Mouse (Mus musculus) hindbrain, embryonic 16.5 days (tissue): ENCODE measurements around the gene Tnfrsf18. TPM values are rescaled to one million over a fixed set of nuclear protein-coding genes. Genes with fewer than 3 reads are reported as not detected.

ENCODE experiments used
- ATAC-seq: fragments of 200-750 bp; cut with Nextera tagmentation; 2 replicates; pipeline ENCODE4 v1.8.0; 2017; ENCODE audit warnings: moderate TSS enrichment, moderate library complexity
- H3K27ac ChIP-seq: fragments of 300-500 bp; sonication (generic); 2 replicates; pipeline ENCODE4 v1.5.1; 2014; ENCODE audit warnings: low read depth, mild to moderate bottlenecking, control low read depth, low read length, moderate library complexity
- H3K27me3 ChIP-seq: fragments of 300-500 bp; sonication (generic); replicated peaks from 2 replicates; pipeline ENCODE4 v1.6.1; 2014; ENCODE audit warnings: low read length; ENCODE audit not compliant: control insufficient read depth, insufficient read depth
- H3K36me3 ChIP-seq: fragments of 300-500 bp; sonication (generic); 2 replicates; pipeline ENCODE4 v1.6.1; 2014; ENCODE audit warnings: mild to moderate bottlenecking, low read length, moderate library complexity, mixed read lengths; ENCODE audit not compliant: control insufficient read depth, insufficient read depth
- H3K4me1 ChIP-seq: fragments of 300-500 bp; sonication (generic); 2 replicates; pipeline ENCODE4 v1.6.1; 2014; ENCODE audit warnings: low read depth, low read length; ENCODE audit not compliant: control insufficient read depth, insufficient read depth
- H3K4me2 ChIP-seq: fragments of 300-500 bp; sonication (generic); 2 replicates; pipeline ENCODE4 v1.6.1; 2014; ENCODE audit warnings: mild to moderate bottlenecking, low read length, control low read depth, moderate library complexity
- H3K4me3 ChIP-seq: fragments of 300-500 bp; sonication (generic); 2 replicates; pipeline ENCODE4 v1.5.1; 2014; ENCODE audit warnings: mild to moderate bottlenecking, low read length, control low read depth, moderate library complexity
- H3K9ac ChIP-seq: fragments of 300-500 bp; sonication (generic); 2 replicates; pipeline ENCODE4 v1.6.1; 2014; ENCODE audit warnings: low read depth, mild to moderate bottlenecking, control low read depth, low read length, moderate library complexity
- H3K9me3 ChIP-seq: fragments of 300-500 bp; sonication (generic); 2 replicates; pipeline ENCODE4 v1.6.1; 2014; ENCODE audit warnings: mild to moderate bottlenecking, low read length, moderate library complexity; ENCODE audit not compliant: control insufficient read depth
- WGBS: fragments of 180-500 bp; shearing (Covaris S2); extraction: QIAGEN DNeasy Blood & Tissue Kit; methylation state at CpG from one replicate; pipeline ENCODE4 v1.1.7; 2014; 5-methylcytosine and 5-hydroxymethylcytosine counted together
- polyA plus RNA-seq: library from polyadenylated mRNA; unstranded; fragments of >200 nt; fragmentation: Nextera tagmentation; extraction: Ambion mirVana; gene quantifications from 2 replicates; pipeline ENCODE4 v1.2.1, GENCODE M21; 2015

Gene Tnfrsf18
- polyA plus RNA-seq, 1 experiment from 2014 or later: 1.7 TPM

DNA sequence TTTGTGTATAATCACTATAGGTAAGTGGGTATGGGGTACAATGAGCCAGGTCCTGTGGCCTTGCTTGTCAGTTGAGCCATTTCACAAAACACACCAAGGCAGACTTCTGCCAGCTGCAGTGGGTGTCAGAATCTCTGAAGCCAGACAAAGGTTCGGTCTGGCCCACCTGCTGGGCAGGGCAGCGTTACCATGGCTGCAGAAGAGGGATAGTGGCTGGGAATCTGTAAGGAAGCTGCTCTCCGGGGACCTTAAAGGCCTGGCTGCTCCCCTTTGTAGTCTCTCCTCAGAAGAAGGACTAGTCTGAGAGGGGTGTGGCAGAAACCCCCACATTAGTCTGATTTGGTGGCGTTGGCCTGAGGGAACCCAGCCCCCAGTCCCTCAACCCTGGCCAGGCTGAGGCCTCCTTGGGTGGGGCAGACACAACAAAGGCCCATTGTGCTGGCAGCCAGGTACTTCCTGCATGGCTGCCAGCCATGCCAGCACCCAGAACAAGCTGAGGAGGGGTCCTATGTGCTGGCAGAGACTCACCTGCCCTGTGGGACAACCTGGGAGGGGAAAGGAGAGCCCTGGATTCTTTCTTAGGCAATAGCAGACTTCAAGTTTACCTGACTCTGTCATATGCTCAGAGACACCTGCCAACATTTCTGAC, 38.0 kb downstream of the Tnfrsf18 start:
- H3K27ac ChIP-seq: no peak overlapping the region
- no peaks in the 10 kb centered on the region for H3K4me1 ChIP-seq
- H3K9me3 ChIP-seq: no peaks in the 10 kb centered on the region
- no peak for ATAC-seq
- no peak overlapping the region for H3K4me3 ChIP-seq
- no peaks in the 10 kb centered on the region for H3K27me3 ChIP-seq
- H3K4me2 ChIP-seq: no peak overlapping the region
- H3K36me3 ChIP-seq: no peaks in the 10 kb centered on the region
- H3K9ac ChIP-seq: no peak overlapping the region
- 0% methylated on average over 4 of the region's 4 CpGs for WGBS

DNA sequence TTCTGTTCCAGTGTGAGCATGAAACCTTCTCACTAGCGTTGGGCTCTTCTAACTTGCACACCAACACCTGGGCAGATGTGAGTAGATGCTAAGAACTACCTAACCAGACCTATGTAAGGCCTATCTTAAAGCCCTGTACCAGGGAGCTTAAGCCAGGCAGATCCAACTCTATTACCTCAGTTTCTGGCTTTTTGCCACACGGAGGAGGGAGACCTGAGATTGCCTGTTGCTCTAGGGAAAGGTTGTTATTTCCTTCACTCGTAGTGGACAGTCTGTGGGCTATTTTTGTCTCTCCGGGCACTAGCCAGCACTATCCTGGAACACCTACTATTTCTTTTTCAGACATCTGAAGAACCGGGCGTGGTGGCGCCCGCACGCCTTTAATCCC, 38.5 kb downstream of the Tnfrsf18 start:
- ATAC-seq: no peak
- 88% methylated on average over 9 of the region's 9 CpGs for WGBS
- no peak overlapping the region for H3K27ac ChIP-seq

DNA sequence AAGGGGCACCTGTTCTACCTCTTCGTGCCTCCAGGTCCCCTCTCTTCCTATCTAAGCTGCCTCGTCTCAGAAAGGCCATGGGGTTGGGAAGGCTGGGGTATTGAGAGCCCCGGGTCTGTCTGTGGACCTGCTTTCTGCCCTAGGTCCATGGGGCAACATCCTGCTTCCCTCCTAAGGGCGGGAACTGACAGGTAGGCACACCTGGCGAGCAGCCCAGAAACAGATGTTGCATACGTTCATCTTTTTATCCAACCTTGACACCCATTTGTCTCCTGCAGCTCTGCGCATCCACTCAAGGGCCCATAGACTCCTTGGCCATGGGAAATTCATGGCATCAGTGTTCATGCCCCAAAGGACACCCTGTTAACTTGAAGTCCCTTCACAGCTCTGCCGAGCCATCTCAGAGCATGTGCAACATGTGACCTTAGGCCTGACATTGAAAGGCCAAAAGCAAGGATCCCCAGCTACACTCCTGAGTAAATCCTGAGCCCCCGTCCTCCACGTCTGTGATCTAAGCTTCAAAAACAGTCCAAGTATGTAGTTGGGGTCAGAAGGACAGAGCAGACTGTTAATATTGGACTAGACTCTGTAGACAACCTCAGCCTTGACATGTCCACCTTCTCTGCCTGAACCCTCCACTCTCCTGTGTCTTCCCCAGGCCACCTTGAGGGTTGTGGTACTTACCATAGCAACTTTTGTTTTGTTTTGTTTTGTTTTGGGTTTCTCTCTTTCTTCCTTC, 39.4 kb downstream of the Tnfrsf18 start:
- WGBS: 93% methylated on average over 10 of the region's 10 CpGs
- no peak overlapping the region for H3K27ac ChIP-seq
- no peaks in the 10 kb centered on the region for H3K36me3 ChIP-seq
- H3K27me3 ChIP-seq: no peaks in the 10 kb centered on the region
- no peak overlapping the region for H3K4me3 ChIP-seq
- H3K9ac ChIP-seq: no peak overlapping the region
- H3K4me1 ChIP-seq: no peaks in the 10 kb centered on the region; the same call in 1 of the 2 replicates
- no peaks in the 10 kb centered on the region for H3K9me3 ChIP-seq
- no peak overlapping the region for H3K4me2 ChIP-seq
- ATAC-seq: no peak

More for the DNA sequence above, 38.5 kb downstream of the Tnfrsf18 start:
- no peak overlapping the region for H3K4me2 ChIP-seq
- H3K4me3 ChIP-seq: no peak overlapping the region
- H3K9ac ChIP-seq: no peak overlapping the region
- H3K36me3 ChIP-seq: no peaks in the 10 kb centered on the region
- H3K27me3 ChIP-seq: no peaks in the 10 kb centered on the region
- H3K9me3 ChIP-seq: no peaks in the 10 kb centered on the region
- H3K4me1 ChIP-seq: no peaks in the 10 kb centered on the region

DNA sequence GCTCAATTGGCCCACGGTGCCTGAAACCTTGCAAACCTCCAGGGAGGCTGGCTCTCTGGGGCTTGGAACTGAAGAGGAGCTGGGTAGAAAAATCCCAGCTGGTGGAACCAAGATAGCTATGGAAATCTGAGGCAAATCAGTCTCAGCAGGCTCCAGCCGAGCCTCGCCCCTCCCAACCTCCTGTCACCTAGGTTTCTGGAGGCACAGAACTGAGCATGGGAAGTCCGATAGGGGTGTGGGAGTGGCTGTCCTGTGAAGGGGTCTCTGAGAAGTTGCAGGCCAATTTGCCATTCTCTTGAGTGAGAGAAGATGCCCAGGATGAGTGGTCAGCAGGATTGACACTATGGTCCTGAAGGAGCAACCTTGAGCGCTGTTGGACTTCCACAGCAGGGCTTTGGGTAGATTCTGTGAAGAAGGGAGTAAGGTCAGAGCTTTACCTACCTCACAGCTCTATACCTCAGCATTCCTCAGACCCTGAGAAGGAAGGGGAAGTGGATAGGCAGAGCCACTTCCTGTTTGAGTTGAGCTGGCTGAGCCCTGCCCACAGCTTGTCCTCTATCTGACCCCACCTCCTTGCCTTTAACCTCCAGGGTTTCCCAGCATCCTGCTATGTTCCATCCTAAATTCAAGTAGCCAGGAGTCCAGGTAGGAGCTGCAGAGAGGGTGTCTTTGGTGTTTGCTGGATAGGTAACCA, 41.4 kb downstream of the Tnfrsf18 start:
- Histone ChIP-seq H3K4me1 (no peaks in the 10 kb centered on the region; the same call in 1 of the 2 replicates), H3K9ac (no peak overlapping the region), H3K36me3 (no peaks in the 10 kb centered on the region)

DNA sequence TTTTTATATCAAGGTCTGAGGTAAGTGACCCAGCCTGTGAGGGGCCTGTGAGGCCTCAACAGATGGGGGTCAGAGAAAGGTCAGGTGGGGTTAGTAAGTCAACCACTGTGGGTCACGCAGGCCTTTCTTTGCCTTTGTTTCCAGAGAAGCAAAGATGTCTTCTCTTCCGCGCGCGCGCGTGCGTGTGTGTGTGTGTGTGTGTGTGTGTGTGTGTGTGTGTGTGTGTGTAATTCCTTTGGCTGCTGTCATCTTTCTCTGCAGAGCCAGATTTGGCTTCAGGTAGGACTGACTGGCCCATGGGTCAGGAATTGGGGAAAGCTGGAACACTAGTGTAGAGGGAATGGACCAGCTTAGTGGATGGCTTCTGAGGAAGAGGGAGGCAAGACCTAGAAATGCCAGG, 43.7 kb downstream of the Tnfrsf18 start:
- Histone ChIP-seq H3K9me3 (no peaks in the 10 kb centered on the region), H3K27me3 (no peaks in the 10 kb centered on the region), H3K4me3 (no peak overlapping the region), H3K9ac (no peak overlapping the region), H3K4me2 (no peak overlapping the region), H3K27ac (no peak overlapping the region), H3K4me1 (no peaks in the 10 kb centered on the region; the same call in 1 of the 2 replicates), H3K36me3 (no peaks in the 10 kb centered on the region)
- no peak for ATAC-seq
- WGBS: 78% methylated on average over 8 of the region's 8 CpGs

More for the DNA sequence above, 41.4 kb downstream of the Tnfrsf18 start:
- ATAC-seq: no peak
- Histone ChIP-seq H3K9me3 (no peaks in the 10 kb centered on the region), H3K27ac (no peak overlapping the region), H3K4me3 (no peak overlapping the region), H3K27me3 (no peaks in the 10 kb centered on the region), H3K4me2 (no peak overlapping the region)
- 68% methylated on average over 5 of the region's 5 CpGs for WGBS

- Histone ChIP-seq H3K27me3 (no peaks in the 10 kb centered on the region), H3K9ac (no peak overlapping the region), H3K36me3 (no peaks in the 10 kb centered on the region), H3K4me3 (no peak overlapping the region), H3K27ac (no peak overlapping the region), H3K4me1 (no peaks in the 10 kb centered on the region; the same call in 1 of the 2 replicates), H3K9me3 (no peaks in the 10 kb centered on the region), H3K4me2 (no peak overlapping the region)
- WGBS: 40% methylated on average over 6 of the region's 6 CpGs
- ATAC-seq: no peak
Measured at GRCm38 (mm10) chr4:156070276-156070675, 44.3 kb downstream of the Tnfrsf18 start.

DNA sequence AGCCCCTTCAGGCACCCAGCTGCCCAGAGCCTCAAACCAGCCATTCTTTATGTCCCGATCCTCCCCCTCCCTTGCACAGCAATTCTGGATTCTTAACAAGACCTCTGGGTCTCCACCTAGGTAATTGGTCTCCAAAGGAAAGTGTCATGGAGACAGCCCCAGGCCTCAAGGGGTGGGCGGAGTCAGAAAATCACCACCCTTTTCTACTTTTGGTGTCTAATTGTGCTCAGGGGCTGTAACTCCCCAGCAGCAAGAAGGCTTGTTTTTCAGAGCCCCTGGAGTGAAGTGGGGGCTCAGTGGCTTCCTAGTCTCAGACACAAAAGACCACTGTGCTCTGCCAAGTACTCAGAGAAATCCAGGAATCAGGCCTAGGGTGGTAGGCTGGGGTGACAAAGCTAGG, 44.8 kb downstream of the Tnfrsf18 start:
- Histone ChIP-seq H3K4me2 (no peak overlapping the region), H3K27ac (no peak overlapping the region), H3K9me3 (no peaks in the 10 kb centered on the region), H3K4me3 (no peak overlapping the region), H3K9ac (no peak overlapping the region), H3K27me3 (no peaks in the 10 kb centered on the region; the same call in 1 of the 2 replicates), H3K36me3 (no peaks in the 10 kb centered on the region), H3K4me1 (no peaks in the 10 kb centered on the region; the same call in 1 of the 2 replicates)
- WGBS: 48% methylated on average over 2 of the region's 2 CpGs
- ATAC-seq: no peak

DNA sequence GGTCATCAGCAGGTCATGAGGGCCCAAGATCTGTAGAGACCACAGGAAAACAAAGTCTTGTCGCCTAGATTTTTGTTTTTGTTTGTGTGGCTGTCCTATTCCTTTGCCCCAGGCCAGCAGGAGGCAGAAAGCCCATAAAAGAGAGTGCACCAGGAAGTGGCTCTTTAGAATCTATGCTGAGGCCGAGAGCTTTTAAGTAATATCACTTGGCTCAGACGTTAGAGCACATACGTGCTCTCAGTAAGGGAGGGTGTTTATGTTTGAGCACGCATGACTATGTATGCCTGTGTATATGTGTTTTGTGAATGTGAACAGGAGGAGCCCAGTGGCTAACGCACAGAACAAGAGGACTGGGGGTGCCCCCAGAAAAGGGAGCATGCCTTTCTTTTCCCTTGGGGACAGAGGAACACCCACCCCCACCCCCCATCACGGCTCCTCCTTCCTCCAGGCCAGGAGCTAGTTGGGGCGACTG, 51.0 kb downstream of the Tnfrsf18 start:
- Histone ChIP-seq H3K4me2 (peak overlapping the region; percentile 73), H3K9me3 (no peaks in the 10 kb centered on the region), H3K27me3 (peaks cover 8% of the 10 kb centered on the region), H3K9ac (no peak overlapping the region; the same call in 1 of the 2 replicates), H3K27ac (no peak overlapping the region), H3K4me3 (peak overlapping the region; percentile 43; the same call in 1 of the 2 replicates), H3K4me1 (peaks cover 8% of the 10 kb centered on the region), H3K36me3 (no peaks in the 10 kb centered on the region)
- WGBS: 11% methylated on average over 8 of the region's 8 CpGs
- no peak for ATAC-seq
